15 mouse cellular contexts compared by ENCODE assay signal in the genomic region with DNA sequence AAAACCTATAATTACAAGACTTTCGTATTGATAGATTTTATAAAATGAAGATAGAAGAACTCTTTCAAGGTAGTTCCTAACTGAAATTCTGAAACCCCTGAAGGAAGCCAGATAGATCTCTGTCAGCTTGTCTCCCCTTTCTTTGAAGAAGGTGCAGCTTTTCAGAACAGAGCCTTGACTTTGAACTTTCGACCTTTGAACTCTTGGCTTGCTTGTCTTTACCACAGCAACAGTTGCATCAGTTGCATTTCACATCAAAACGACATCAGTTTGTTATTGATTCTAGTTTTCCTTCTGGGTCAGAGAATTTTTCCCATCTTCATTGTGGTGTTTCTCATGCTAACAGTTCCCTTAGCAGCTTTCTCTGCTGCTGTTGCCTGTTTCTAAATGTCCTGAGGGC.
"Had no signal": no experiment of that assay in that cellular context is flagged by ENCODE, and none has a peak within 500 bp of the region (broad histone marks: within the 10 kb centered on the region; RNA-seq: fewer than 3 reads in every experiment).

No protein-coding gene starts in this region.

- H3K36me3 ChIP-seq: limb, embryonic 13.5 days; liver, embryonic 15.5 days; midbrain, embryonic 10.5 days; neural tube, embryonic 12.5 days; stomach, embryonic 15.5 days had no signal

- H3K4me2 ChIP-seq: limb, embryonic 13.5 days; liver, embryonic 11.5 days; liver, embryonic 15.5 days; lung, embryonic 14.5 days; neural tube, embryonic 12.5 days; stomach, embryonic 15.5 days had no signal

- H3K27me3 ChIP-seq: limb, embryonic 13.5 days; neural tube, embryonic 12.5 days; stomach, embryonic 15.5 days had no signal

- H3K4me1 ChIP-seq: limb, embryonic 13.5 days; liver, embryonic 15.5 days; midbrain, embryonic 10.5 days; neural tube, embryonic 12.5 days; stomach, embryonic 15.5 days had no signal

- H3K27ac ChIP-seq: kidney, postnatal 0 days; limb, embryonic 13.5 days; liver, embryonic 15.5 days; midbrain, embryonic 10.5 days; neural tube, embryonic 12.5 days; stomach, embryonic 15.5 days had no signal

- H3K9me3 ChIP-seq: limb, embryonic 13.5 days; liver, embryonic 15.5 days; midbrain, embryonic 10.5 days; neural tube, embryonic 12.5 days; stomach, embryonic 15.5 days had no signal

- H3K9ac ChIP-seq: limb, embryonic 13.5 days; liver, embryonic 15.5 days; lung, embryonic 14.5 days; neural tube, embryonic 12.5 days; stomach, embryonic 15.5 days had no signal

- DNase-seq: kidney, adult 18-20 months; left cerebral cortex, postnatal 4 days; lung, embryonic 14.5 days; lung, postnatal 10 days; lung, postnatal 4 days; midbrain, embryonic 14.5 days; right cerebral cortex, postnatal 4 days had no signal

- H3K4me3 ChIP-seq: limb, embryonic 13.5 days; liver, embryonic 15.5 days; midbrain, embryonic 10.5 days; myocyte; neural tube, embryonic 12.5 days; stomach, embryonic 15.5 days had no signal
